Mouse (Mus musculus): ENCODE results near the gene Gm10436.
"Not testable (repeated sequence)": the region's sequence is repeated elsewhere in the genome, so short reads cannot be mapped to it uniquely, and the experiment has no call there.

Gene Gm10436

DNA sequence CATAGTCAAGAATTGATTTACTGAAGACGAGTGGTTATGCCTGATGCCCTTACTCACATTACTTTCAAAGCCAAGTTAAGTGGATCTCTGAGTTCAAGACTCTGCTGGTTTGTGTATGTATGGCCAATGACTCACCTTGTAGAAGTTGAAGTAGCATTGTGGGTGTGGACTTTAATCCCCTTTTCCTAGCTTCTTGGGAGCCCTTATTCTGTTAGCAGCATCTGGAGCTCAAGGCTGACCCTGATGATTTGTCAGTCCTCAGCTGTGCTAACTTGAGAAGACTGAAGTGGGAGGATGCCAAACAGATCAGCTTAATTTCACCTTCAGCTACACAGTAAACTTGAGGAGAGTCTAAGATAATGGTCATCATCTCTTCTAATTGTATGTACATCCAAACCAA, at the start of gene Gm10436:
TSS of gene Gm10436 (minus strand) at position 101 of the 400 bp plus-strand sequence.
- not testable (repeated sequence) for DNase-seq

DNA sequence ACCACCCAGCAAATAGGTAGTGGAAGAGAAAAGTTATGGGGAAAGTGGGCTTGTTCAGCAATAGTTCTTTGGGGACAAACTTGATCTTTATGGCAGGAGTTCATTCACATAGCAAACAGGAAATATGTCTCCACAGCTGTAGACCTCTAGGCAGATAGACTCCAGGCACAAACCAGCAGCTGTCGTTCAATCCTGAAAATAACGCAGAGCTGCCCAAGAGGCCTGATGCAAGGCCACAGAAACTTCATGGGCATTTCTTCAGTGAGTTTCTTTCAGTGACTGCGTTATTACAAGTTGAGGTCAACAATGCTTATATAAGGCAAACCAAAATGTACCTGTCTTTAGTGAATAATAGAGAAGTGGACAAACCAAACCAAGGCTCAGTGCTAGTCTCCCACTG, 37.5 kb upstream of the Gm10436 start:
- no peak for DNase-seq

GRCm38 (mm10) chr12:88218059-88218458, 36.2 kb upstream of the Gm10436 start:
- not testable (repeated sequence) for DNase-seq

DNA sequence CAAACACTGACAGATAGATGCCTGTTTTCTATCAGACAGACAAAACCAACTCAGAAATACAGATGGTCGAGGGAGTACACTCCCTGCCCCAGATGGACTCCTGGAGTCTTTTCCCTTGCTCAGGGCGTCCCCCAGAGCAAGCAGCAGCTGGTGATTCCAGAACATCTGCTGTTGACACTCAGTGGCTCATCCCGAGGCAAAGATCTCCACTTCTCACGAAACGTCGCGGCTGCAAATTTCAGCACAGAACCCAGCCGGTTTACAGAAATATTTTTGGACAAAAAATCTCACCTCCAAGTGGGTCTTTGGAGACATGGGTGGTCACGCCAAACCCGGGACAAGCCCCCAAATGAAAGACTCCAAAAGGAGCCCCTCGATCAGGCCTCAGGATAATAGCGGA, 32.7 kb upstream of the Gm10436 start:
- DNase-seq, result no peak

- DNase-seq, result not testable (repeated sequence)
Measured at GRCm38 (mm10) chr12:88211458-88211857, 29.6 kb upstream of the Gm10436 start.

GRCm38 (mm10) chr12:88202856-88203255, 20.9 kb upstream of the Gm10436 start:
- no peak for DNase-seq
